Mouse (Mus musculus): Measurements from ENCODE around the gene Synpo2.

GRCm38 (mm10) chr3:123284284-123284683 lies 48.3 kb upstream of the Synpo2 start:
- TF ChIP-seq CTCF (IDR thresholded peaks at IDR 0.05; ENCODE audit: low read depth), result no peak
- TF ChIP-seq EP300 (IDR thresholded peaks at IDR 0.05; ENCODE audit: low read depth), result no peak

Measured in heart, postnatal 0 days (tissue).